Mouse (Mus musculus) ES-E14 (cell line): ENCODE data around the gene Smurf2. TPM values are rescaled to one million over a fixed set of nuclear protein-coding genes. Genes with fewer than 3 reads are reported as not detected.

Source experiments
- DNase-seq: peaks from one replicate; pipeline ENCODE4 v3.0.0-alpha.2; 2013; ENCODE audit warnings: low read depth, low spot score
- H3K27ac ChIP-seq: 2 replicates; pipeline ENCODE4 v1.5.1; 2012; ENCODE audit warnings: low read depth, mild to moderate bottlenecking, low read length, moderate library complexity, mixed read lengths; ENCODE audit not compliant: poor library complexity, insufficient read depth, severe bottlenecking
- H3K36me3 ChIP-seq: 2 replicates; pipeline ENCODE4 v1.6.1; 2012; ENCODE audit warnings: mild to moderate bottlenecking, low read length, moderate library complexity, mixed read lengths; ENCODE audit not compliant: control insufficient read depth, poor library complexity, insufficient read depth, severe bottlenecking
- H3K4me1 ChIP-seq, 2 experiments: fragments of 150-350 bp in 1 of 2; sonication (generic) in 1 of 2; 2 replicates each; pipeline ENCODE4 v1.6.1; 2012; ENCODE audit warnings: low read length in 2 of 2, mild to moderate bottlenecking in 1 of 2, mixed read lengths in 1 of 2; ENCODE audit not compliant: control insufficient read depth in 2 of 2, insufficient read depth in 2 of 2, poor library complexity in 1 of 2
- H3K4me3 ChIP-seq, 2 experiments: fragments of 150-350 bp in 1 of 2; sonication (generic) in 1 of 2; 2 replicates each; pipeline ENCODE4 v1.5.1; 2012; ENCODE audit warnings: low read length in 2 of 2, low read depth in 1 of 2, mild to moderate bottlenecking in 1 of 2, mixed read lengths in 1 of 2; ENCODE audit not compliant: insufficient read depth in 1 of 2, poor library complexity in 1 of 2, severe bottlenecking in 1 of 2
- H3K9ac ChIP-seq: 2 replicates; pipeline ENCODE4 v1.6.1; 2012; ENCODE audit warnings: low read depth, mild to moderate bottlenecking, low read length, mixed read lengths; ENCODE audit not compliant: poor library complexity, insufficient read depth, severe bottlenecking
- H3K9me3 ChIP-seq: fragments of 150-350 bp; sonication (generic); 2 replicates; pipeline ENCODE4 v1.6.1; 2012; ENCODE audit warnings: low read depth, mild to moderate bottlenecking, low read length; ENCODE audit not compliant: control insufficient read depth, insufficient read depth
- CHD2 ChIP-seq: IDR thresholded peaks from 2 replicates; pipeline ENCODE4 v1.6.1; 2014; ENCODE audit warnings: mild to moderate bottlenecking, low read depth, low read length, inconsistent platforms
- HCFC1 ChIP-seq: IDR thresholded peaks from 2 replicates; pipeline ENCODE4 v1.6.1; 2012; ENCODE audit warnings: low read length, inconsistent platforms, borderline replicate concordance; ENCODE audit not compliant: insufficient read depth
- MAFK ChIP-seq: IDR thresholded peaks from 2 replicates; pipeline ENCODE4 v1.6.1; 2014; ENCODE audit warnings: mild to moderate bottlenecking, low read depth, low read length, inconsistent platforms; ENCODE audit not compliant: insufficient read depth
- ZC3H11A ChIP-seq: IDR thresholded peaks from 2 replicates; pipeline ENCODE4 v1.6.1; 2012; ENCODE audit warnings: low read depth, mild to moderate bottlenecking, inconsistent platforms, low read length, borderline replicate concordance
- ZNF384 ChIP-seq: IDR thresholded peaks from 2 replicates; pipeline ENCODE4 v1.6.1; 2012; ENCODE audit warnings: low read depth, low read length, inconsistent platforms
- in situ Hi-C, 2 experiments: fragments of 600-800 bp; cut with MboI; formaldehyde crosslinking; loops; one replicate each; pipeline ENCODE4 v1.15.1; 2025; ENCODE audit warnings: low sequenced_read_pairs in 2 of 2, inconsistent platforms in 1 of 2; ENCODE audit not compliant: unreplicated experiment in 2 of 2
- total RNA-seq: library from RNA; depleted of rRNA; stranded (reverse); fragments of 300-350 nt; gene quantifications from 2 replicates; pipeline ENCODE4 v1.2.3, GENCODE M21; 2012

The Smurf2 gene
- total RNA-seq, 1 experiment: 25.3 TPM

DNA sequence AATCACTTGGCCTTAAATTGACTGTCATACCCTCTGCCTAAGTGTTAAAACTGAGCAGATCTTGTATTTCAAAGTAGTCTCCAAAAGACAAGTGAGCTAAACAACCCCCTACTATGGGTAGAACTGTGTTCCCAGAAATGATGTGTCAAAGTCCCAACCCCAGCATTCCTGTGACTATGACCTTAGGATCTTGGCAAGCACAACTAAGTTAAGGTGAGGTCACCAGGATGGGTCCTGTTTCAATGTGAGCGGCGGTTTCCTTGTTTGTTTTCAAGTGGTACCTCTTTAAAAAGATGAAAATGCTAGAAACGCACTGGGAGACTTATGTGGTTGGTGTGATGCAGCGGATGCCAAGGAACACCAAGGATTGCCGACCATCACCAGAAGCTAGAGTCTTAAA is 7.4 kb upstream of the Smurf2 start:
- in situ Hi-C loops: no loop called here
- Histone ChIP-seq H3K36me3 (no peaks in the 10 kb centered on the region), H3K27ac (no peak overlapping the region), H3K9ac (no peak overlapping the region), H3K4me3 (no peak overlapping the region), H3K4me1 (no peaks in the 10 kb centered on the region), H3K9me3 (no peaks in the 10 kb centered on the region)
- no peak for DNase-seq
- TF ChIP-seq CHD2 (no peak), ZC3H11A (no peak), HCFC1 (no peak), MAFK (no peak), ZNF384 (no peak)

DNA sequence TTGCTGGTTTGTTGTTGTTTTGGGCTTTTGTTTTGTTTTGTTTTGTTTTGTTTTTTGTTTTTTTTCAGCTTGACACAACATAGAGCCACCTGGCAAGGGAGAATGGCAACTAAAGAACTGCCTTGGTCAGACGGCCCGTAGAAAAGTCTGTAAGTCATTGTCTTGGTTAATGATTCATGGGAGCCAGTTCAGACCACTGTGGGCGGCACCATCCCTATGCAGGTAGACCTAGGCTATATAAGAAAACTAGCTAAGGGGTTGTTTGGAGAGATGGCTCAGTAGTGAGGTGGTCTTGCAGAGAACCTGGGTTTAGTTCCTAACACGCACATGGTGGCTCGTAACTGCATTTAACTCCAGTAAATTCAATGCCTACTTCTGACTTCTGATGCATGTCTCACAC is 6.7 kb upstream of the Smurf2 start:
- no peaks in the 10 kb centered on the region for H3K4me1 ChIP-seq
- no peak overlapping the region for H3K27ac ChIP-seq
- in situ Hi-C loops: no loop called here
- no peaks in the 10 kb centered on the region for H3K9me3 ChIP-seq
- TF ChIP-seq ZC3H11A (no peak), HCFC1 (no peak), CHD2 (no peak), MAFK (no peak), ZNF384 (no peak)
- no peaks in the 10 kb centered on the region for H3K36me3 ChIP-seq
- DNase-seq: no peak
- no peak overlapping the region for H3K4me3 ChIP-seq
- H3K9ac ChIP-seq: no peak overlapping the region

DNA sequence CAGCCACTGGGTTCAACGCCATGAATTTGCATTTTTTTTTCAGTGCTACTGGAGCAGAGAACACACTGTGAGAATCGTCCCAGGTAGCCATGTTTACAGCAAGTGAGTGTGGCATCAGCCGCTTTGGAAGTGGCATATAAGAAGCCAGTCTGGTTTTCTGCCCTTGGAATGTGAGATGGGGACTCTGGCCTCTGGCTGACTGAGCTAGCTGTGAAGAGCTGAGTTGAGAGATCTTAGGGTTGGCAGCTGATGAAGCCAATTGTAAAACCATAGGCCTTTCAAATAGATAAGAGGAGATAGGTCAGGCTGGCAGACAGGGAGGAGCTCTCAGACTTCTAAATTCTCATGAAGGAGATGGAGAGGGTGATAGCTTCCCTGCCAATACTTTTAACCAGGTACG is 6.2 kb upstream of the Smurf2 start:
- H3K9me3 ChIP-seq: no peaks in the 10 kb centered on the region
- H3K27ac ChIP-seq: no peak overlapping the region
- in situ Hi-C loops: no loop called here
- H3K36me3 ChIP-seq: no peaks in the 10 kb centered on the region
- DNase-seq: no peak
- no peaks in the 10 kb centered on the region for H3K4me1 ChIP-seq
- no peak for TF ChIP-seq MAFK
- TF ChIP-seq ZNF384: no peak
- no peak for TF ChIP-seq HCFC1
- no peak for TF ChIP-seq ZC3H11A
- TF ChIP-seq CHD2: no peak
- no peak overlapping the region for H3K9ac ChIP-seq
- H3K4me3 ChIP-seq: no peak overlapping the region

GRCm38 (mm10) chr11:106919612-106920550 is 634 bp downstream of the Smurf2 start:
- Histone ChIP-seq H3K36me3 (no peaks in the 10 kb centered on the region), H3K27ac (peak overlapping the region; percentile 68)
- DNase-seq: peak; percentile 30

More at GRCm38 (mm10) chr11:106919612-106920550, 634 bp downstream of the Smurf2 start:
- H3K9me3 ChIP-seq: no peaks in the 10 kb centered on the region
- H3K9ac ChIP-seq: peak overlapping the region; percentile 95
- in situ Hi-C loops: no loop called here
- peaks cover 0 to 4% of the 10 kb centered on the region in 2 experiments; a peak in 3 of 4 replicates for H3K4me1 ChIP-seq
- TF ChIP-seq ZC3H11A: no peak
- TF ChIP-seq HCFC1: 0 out of 2 replicates have a peak, but pooled peaks have one; percentile 18
- peak overlapping the region; percentile 98 for H3K4me3 ChIP-seq
